Mouse (Mus musculus): ENCODE results near the gene Gm20388. TPM values are rescaled to one million over a fixed set of nuclear protein-coding genes. Genes with fewer than 3 reads are reported as not detected.
A peak's percentile ranks its signal among the peaks of the same experiment; 100 is the strongest.

The Gm20388 gene
- polyA plus RNA-seq, 1 experiment from 2014 or later = not detected

GRCm38 (mm10) chr8:123491280-123492075, 3580.8 kb downstream of the Gm20388 start:
- no peak overlapping the region for H3K27ac ChIP-seq (ENCODE audit: low read depth, low read length)
- peaks cover 96% of the 10 kb centered on the region for H3K36me3 ChIP-seq (ENCODE audit: control insufficient read depth, insufficient read depth, low read length)
- no peaks in the 10 kb centered on the region for H3K4me1 ChIP-seq (ENCODE audit: control insufficient read depth, insufficient read depth, low read length)
- 92% methylated on average over 15 of the region's 15 CpGs for WGBS
- H3K9ac ChIP-seq (ENCODE audit: low read depth, low read length) = no peak overlapping the region
- H3K4me3 ChIP-seq (ENCODE audit: low read length) = no peak overlapping the region
- no peak overlapping the region for H3K4me2 ChIP-seq (replicated peaks; ENCODE audit: low read depth, low read length)
- H3K9me3 ChIP-seq (ENCODE audit: control insufficient read depth, low read length) = no peaks in the 10 kb centered on the region
- ATAC-seq (ENCODE audit: low FRiP score, low TSS enrichment) = no peak
- H3K27me3 ChIP-seq (ENCODE audit: control insufficient read depth, insufficient read depth, low read length) = no peaks in the 10 kb centered on the region

- H3K9ac ChIP-seq (ENCODE audit: low read depth, low read length) = no peak overlapping the region
- H3K36me3 ChIP-seq (ENCODE audit: control insufficient read depth, insufficient read depth, low read length) = peaks cover 94% of the 10 kb centered on the region
- ATAC-seq (ENCODE audit: low FRiP score, low TSS enrichment) = no peak
- no peak overlapping the region for H3K4me3 ChIP-seq (ENCODE audit: low read length)
- no peaks in the 10 kb centered on the region for H3K9me3 ChIP-seq (ENCODE audit: control insufficient read depth, low read length)
- H3K27ac ChIP-seq (ENCODE audit: low read depth, low read length) = no peak overlapping the region
- WGBS = 95% methylated on average over 9 of the region's 9 CpGs
- no peaks in the 10 kb centered on the region for H3K27me3 ChIP-seq (ENCODE audit: control insufficient read depth, insufficient read depth, low read length)
- no peak overlapping the region for H3K4me2 ChIP-seq (replicated peaks; ENCODE audit: low read depth, low read length)
- no peaks in the 10 kb centered on the region for H3K4me1 ChIP-seq (ENCODE audit: control insufficient read depth, insufficient read depth, low read length)
Observed at GRCm38 (mm10) chr8:123492898-123493297, 3582.3 kb downstream of the Gm20388 start.

GRCm38 (mm10) chr8:123497699-123498098, 3587.1 kb downstream of the Gm20388 start:
- Histone ChIP-seq H3K4me1 (ENCODE audit: control insufficient read depth, insufficient read depth, low read length) (no peaks in the 10 kb centered on the region), H3K27me3 (ENCODE audit: control insufficient read depth, insufficient read depth, low read length) (no peaks in the 10 kb centered on the region), H3K36me3 (ENCODE audit: control insufficient read depth, insufficient read depth, low read length) (peaks cover 94% of the 10 kb centered on the region), H3K9ac (ENCODE audit: low read depth, low read length) (no peak overlapping the region), H3K4me2 (replicated peaks; ENCODE audit: low read depth, low read length) (no peak overlapping the region), H3K4me3 (ENCODE audit: low read length) (no peak overlapping the region), H3K9me3 (ENCODE audit: control insufficient read depth, low read length) (no peaks in the 10 kb centered on the region), H3K27ac (ENCODE audit: low read depth, low read length) (no peak overlapping the region)
- no peak for ATAC-seq (ENCODE audit: low FRiP score, low TSS enrichment)
- 88% methylated on average over 4 of the region's 4 CpGs for WGBS

DNA sequence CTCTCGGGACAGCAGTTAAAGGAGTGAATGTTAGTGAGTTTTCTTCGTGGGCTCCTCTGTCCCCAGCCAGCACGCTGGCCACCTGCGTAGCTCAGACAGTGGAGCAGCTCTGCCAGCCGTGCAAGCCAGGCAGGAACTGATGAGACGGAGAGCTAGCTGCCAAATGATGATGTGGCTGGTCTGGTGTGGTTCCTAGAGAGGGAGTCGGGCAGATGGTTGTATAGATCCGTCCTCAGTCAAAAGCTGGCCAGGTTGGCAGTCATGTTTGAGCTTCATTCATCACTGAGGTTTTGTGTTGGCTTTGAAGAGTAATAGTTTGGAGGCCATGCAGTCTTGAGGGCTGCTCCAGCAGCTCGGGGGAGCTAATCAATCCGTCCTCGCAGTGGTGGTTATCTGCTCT, 3588.3 kb downstream of the Gm20388 start:
- Histone ChIP-seq H3K9me3 (ENCODE audit: control insufficient read depth, low read length) (no peaks in the 10 kb centered on the region), H3K27ac (ENCODE audit: low read depth, low read length) (no peak overlapping the region), H3K4me2 (replicated peaks; ENCODE audit: low read depth, low read length) (no peak overlapping the region), H3K4me1 (ENCODE audit: control insufficient read depth, insufficient read depth, low read length) (no peaks in the 10 kb centered on the region), H3K36me3 (ENCODE audit: control insufficient read depth, insufficient read depth, low read length) (peaks cover 94% of the 10 kb centered on the region), H3K4me3 (ENCODE audit: low read length) (no peak overlapping the region), H3K9ac (ENCODE audit: low read depth, low read length) (no peak overlapping the region), H3K27me3 (ENCODE audit: control insufficient read depth, insufficient read depth, low read length) (no peaks in the 10 kb centered on the region)
- 92% methylated on average over 11 of the region's 11 CpGs for WGBS
- ATAC-seq (ENCODE audit: low FRiP score, low TSS enrichment) = no peak

GRCm38 (mm10) chr8:123499556-123499955, 3588.9 kb downstream of the Gm20388 start:
- Histone ChIP-seq H3K4me1 (ENCODE audit: control insufficient read depth, insufficient read depth, low read length) (peaks cover 5% of the 10 kb centered on the region; the same call in 1 of the 2 replicates), H3K4me3 (ENCODE audit: low read length) (no peak overlapping the region), H3K4me2 (replicated peaks; ENCODE audit: low read depth, low read length) (no peak overlapping the region), H3K27ac (ENCODE audit: low read depth, low read length) (no peak overlapping the region), H3K9ac (ENCODE audit: low read depth, low read length) (no peak overlapping the region), H3K36me3 (ENCODE audit: control insufficient read depth, insufficient read depth, low read length) (peaks cover 91% of the 10 kb centered on the region), H3K27me3 (ENCODE audit: control insufficient read depth, insufficient read depth, low read length) (no peaks in the 10 kb centered on the region), H3K9me3 (ENCODE audit: control insufficient read depth, low read length) (no peaks in the 10 kb centered on the region)
- ATAC-seq (ENCODE audit: low FRiP score, low TSS enrichment) = no peak
- WGBS = 92% methylated on average over 11 of the region's 11 CpGs

DNA sequence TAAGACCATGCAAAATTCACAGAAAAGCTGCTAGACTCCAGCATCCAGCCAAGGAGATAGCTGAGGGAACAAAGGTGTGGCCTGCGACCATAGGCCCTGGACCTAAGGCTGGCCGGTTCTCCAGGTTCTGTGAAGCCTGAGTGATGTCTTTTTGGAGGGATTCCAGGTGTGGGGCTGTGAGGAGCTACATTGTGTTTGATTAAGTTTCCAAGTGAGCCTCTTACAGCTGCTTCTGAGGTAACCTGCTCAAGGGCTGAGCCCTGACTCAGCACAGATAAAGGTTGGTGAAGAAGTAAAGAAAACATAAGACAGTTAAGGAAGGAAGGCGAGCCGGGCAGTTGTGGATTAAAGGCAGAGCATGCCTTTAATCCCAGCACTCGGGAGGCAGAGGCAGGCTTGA, 3591.6 kb downstream of the Gm20388 start:
- Histone ChIP-seq H3K9me3 (ENCODE audit: control insufficient read depth, low read length) (no peaks in the 10 kb centered on the region), H3K4me3 (ENCODE audit: low read length) (no peak overlapping the region), H3K36me3 (ENCODE audit: control insufficient read depth, insufficient read depth, low read length) (peaks cover 74% of the 10 kb centered on the region), H3K27ac (ENCODE audit: low read depth, low read length) (no peak overlapping the region), H3K9ac (ENCODE audit: low read depth, low read length) (no peak overlapping the region), H3K4me1 (ENCODE audit: control insufficient read depth, insufficient read depth, low read length) (peaks cover 12% of the 10 kb centered on the region), H3K27me3 (ENCODE audit: control insufficient read depth, insufficient read depth, low read length) (no peaks in the 10 kb centered on the region), H3K4me2 (replicated peaks; ENCODE audit: low read depth, low read length) (no peak overlapping the region)
- no peak for ATAC-seq (ENCODE audit: low FRiP score, low TSS enrichment)
- 91% methylated on average over 5 of the region's 5 CpGs for WGBS

DNA sequence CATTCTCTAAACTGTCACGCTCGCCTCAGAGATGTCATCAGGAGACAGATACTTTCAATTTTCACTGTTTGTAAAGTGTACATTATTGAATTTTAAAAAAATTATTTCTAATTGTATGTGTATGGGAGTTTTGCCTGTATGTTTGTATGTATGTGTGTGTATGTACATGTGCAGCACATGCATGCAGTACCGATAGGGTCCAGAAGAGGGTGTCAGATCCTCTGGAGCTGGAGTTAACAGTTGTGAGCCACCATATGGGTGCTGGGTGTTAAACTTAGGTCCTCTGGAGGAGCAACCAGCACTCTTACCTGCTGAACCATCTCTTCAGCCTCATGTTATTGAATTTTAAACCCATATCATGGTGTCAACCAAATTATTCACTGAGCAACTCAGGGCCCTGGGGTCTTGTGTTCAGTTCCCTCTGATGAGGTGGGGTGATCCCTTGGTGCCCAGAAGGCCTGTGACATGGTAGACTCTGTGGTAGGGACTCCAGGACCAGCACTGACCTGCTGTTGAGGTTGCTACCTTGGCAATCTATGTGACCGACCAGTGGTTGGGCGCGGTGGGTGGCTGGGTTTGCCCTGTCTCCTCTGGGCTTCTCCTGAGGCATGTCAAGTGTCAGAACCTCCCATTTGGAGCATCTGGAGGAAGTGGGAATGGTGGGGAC, 3593.3 kb downstream of the Gm20388 start:
- H3K36me3 ChIP-seq (ENCODE audit: control insufficient read depth, insufficient read depth, low read length) = peaks cover 66% of the 10 kb centered on the region
- no peaks in the 10 kb centered on the region for H3K27me3 ChIP-seq (ENCODE audit: control insufficient read depth, insufficient read depth, low read length)
- no peak overlapping the region for H3K4me3 ChIP-seq (ENCODE audit: low read length)
- no peaks in the 10 kb centered on the region for H3K9me3 ChIP-seq (ENCODE audit: control insufficient read depth, low read length)
- peaks cover 12% of the 10 kb centered on the region for H3K4me1 ChIP-seq (ENCODE audit: control insufficient read depth, insufficient read depth, low read length)
- no peak overlapping the region for H3K9ac ChIP-seq (ENCODE audit: low read depth, low read length)
- WGBS = 97% methylated on average over 6 of the region's 6 CpGs
- H3K27ac ChIP-seq (ENCODE audit: low read depth, low read length) = no peak overlapping the region
- ATAC-seq (ENCODE audit: low FRiP score, low TSS enrichment) = no peak
- H3K4me2 ChIP-seq (replicated peaks; ENCODE audit: low read depth, low read length) = no peak overlapping the region

GRCm38 (mm10) chr8:123504591-123505195, 3594.1 kb downstream of the Gm20388 start:
- H3K4me1 ChIP-seq (ENCODE audit: control insufficient read depth, insufficient read depth, low read length) = peaks cover 12% of the 10 kb centered on the region
- H3K4me3 ChIP-seq (ENCODE audit: low read length) = no peak overlapping the region
- H3K36me3 ChIP-seq (ENCODE audit: control insufficient read depth, insufficient read depth, low read length) = peaks cover 66% of the 10 kb centered on the region
- H3K9ac ChIP-seq (ENCODE audit: low read depth, low read length) = no peak overlapping the region
- no peaks in the 10 kb centered on the region for H3K27me3 ChIP-seq (ENCODE audit: control insufficient read depth, insufficient read depth, low read length)
- no peak overlapping the region for H3K27ac ChIP-seq (ENCODE audit: low read depth, low read length)
- ATAC-seq (ENCODE audit: low FRiP score, low TSS enrichment) = peak; percentile 61
- no peaks in the 10 kb centered on the region for H3K9me3 ChIP-seq (ENCODE audit: control insufficient read depth, low read length)
- WGBS = 48% methylated on average over 9 of the region's 9 CpGs
- H3K4me2 ChIP-seq (replicated peaks; ENCODE audit: low read depth, low read length) = no peak overlapping the region

DNA sequence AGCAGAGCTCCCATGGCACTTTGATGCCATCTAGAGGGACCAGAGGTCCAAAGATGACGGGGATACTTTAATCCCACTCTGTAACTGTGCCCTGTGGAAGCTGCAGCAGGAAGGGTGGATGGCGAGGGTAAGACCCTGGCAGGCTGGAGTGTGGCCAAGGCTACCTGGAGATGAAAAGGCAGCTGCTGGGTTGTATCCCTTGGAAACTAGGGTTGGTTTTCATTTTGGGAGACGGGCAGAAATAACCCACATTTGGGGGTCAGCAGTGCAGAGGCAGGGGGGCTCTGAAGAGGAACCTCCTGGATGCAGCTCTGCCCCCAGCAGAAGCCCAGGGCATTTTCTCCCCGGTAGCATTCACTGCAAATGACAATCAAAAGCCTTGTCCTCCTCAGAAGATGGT, 3594.6 kb downstream of the Gm20388 start:
- H3K4me2 ChIP-seq (replicated peaks; ENCODE audit: low read depth, low read length) = no peak overlapping the region
- ATAC-seq (ENCODE audit: low FRiP score, low TSS enrichment) = no peak
- no peak overlapping the region for H3K9ac ChIP-seq (ENCODE audit: low read depth, low read length)
- no peak overlapping the region for H3K27ac ChIP-seq (ENCODE audit: low read depth, low read length)
- H3K4me3 ChIP-seq (ENCODE audit: low read length) = no peak overlapping the region
- H3K27me3 ChIP-seq (ENCODE audit: control insufficient read depth, insufficient read depth, low read length) = no peaks in the 10 kb centered on the region
- no peaks in the 10 kb centered on the region for H3K9me3 ChIP-seq (ENCODE audit: control insufficient read depth, low read length)
- WGBS = 49% methylated on average over 4 of the region's 4 CpGs
- H3K36me3 ChIP-seq (ENCODE audit: control insufficient read depth, insufficient read depth, low read length) = peaks cover 61% of the 10 kb centered on the region
- H3K4me1 ChIP-seq (ENCODE audit: control insufficient read depth, insufficient read depth, low read length) = peaks cover 12% of the 10 kb centered on the region
